In genomic region chr16:38711245-38711644, GRCm38 (mm10) we compare ENCODE assay signal across 8 mouse cellular contexts. TPM values are rescaled to one million over a fixed set of nuclear protein-coding genes. Genes with fewer than 3 reads are reported as not detected.
DNase-seq lines count a peak whose midpoint lies in the region; ATAC-seq and TF ChIP-seq lines count a peak whose summit lies in the region.

No protein-coding gene starts in this region.

- H3K4me3 ChIP-seq in kidney, postnatal 0 days (replicated peaks; ENCODE audit: low read depth, low read length): peak overlapping the region; percentile 77
- peak overlapping the region; percentile 69 for H3K4me3 ChIP-seq in embryonic facial prominence, embryonic 14.5 days (ENCODE audit: low read depth, low read length)
- H3K4me3 ChIP-seq in limb, embryonic 11.5 days (ENCODE audit: low read depth, low read length): no peak overlapping the region
- no peak overlapping the region for H3K4me3 ChIP-seq in neural tube, embryonic 12.5 days

- no peaks in the 10 kb centered on the region for H3K4me1 ChIP-seq in kidney, postnatal 0 days (replicated peaks; ENCODE audit: insufficient read depth, low read length)
- peaks cover 17% of the 10 kb centered on the region; the same call in 1 of the 2 replicates for H3K4me1 ChIP-seq in embryonic facial prominence, embryonic 14.5 days (ENCODE audit: control insufficient read depth, insufficient read depth, low read length)
- H3K4me1 ChIP-seq in limb, embryonic 11.5 days (ENCODE audit: control insufficient read depth, insufficient read depth, low read length): no peaks in the 10 kb centered on the region
- H3K4me1 ChIP-seq in neural tube, embryonic 12.5 days: peaks cover 6% of the 10 kb centered on the region

- no peak for TF ChIP-seq CTCF in kidney, postnatal 0 days (IDR thresholded peaks at IDR 0.05; ENCODE audit: low read depth)

- WGBS in kidney, postnatal 0 days: 34% methylated on average over 4 of the region's 4 CpGs
- 28% methylated on average over 4 of the region's 4 CpGs for whole genome bisulfite sequencing in embryonic facial prominence, embryonic 14.5 days
- 59% methylated on average over 4 of the region's 4 CpGs for WGBS in limb, embryonic 11.5 days
- 55% methylated on average over 4 of the region's 4 CpGs for WGBS in neural tube, embryonic 12.5 days

- peak overlapping the region; percentile 68; the same call in 1 of the 2 replicates for H3K9ac ChIP-seq in kidney, postnatal 0 days (ENCODE audit: low read depth, low read length)
- H3K9ac ChIP-seq in embryonic facial prominence, embryonic 14.5 days (ENCODE audit: low read depth, low read length): peak overlapping the region; percentile 86
- no peak overlapping the region for H3K9ac ChIP-seq in limb, embryonic 11.5 days (ENCODE audit: low read length)
- no peak overlapping the region for H3K9ac ChIP-seq in neural tube, embryonic 12.5 days

- H3K27ac ChIP-seq in kidney, postnatal 0 days: no peak overlapping the region
- H3K27ac ChIP-seq in embryonic facial prominence, embryonic 14.5 days (replicated peaks; ENCODE audit: low read depth, low read length): peak overlapping the region; percentile 95; the same call in 1 of the 2 replicates
- H3K27ac ChIP-seq in limb, embryonic 11.5 days (replicated peaks; ENCODE audit: low read depth, low read length): no peak overlapping the region
- no peak overlapping the region for H3K27ac ChIP-seq in neural tube, embryonic 12.5 days

- no peaks in the 10 kb centered on the region for H3K27me3 ChIP-seq in kidney, postnatal 0 days (ENCODE audit: insufficient read depth, low read length)
- H3K27me3 ChIP-seq in embryonic facial prominence, embryonic 14.5 days (replicated peaks; ENCODE audit: control insufficient read depth, insufficient read depth, low read length): no peaks in the 10 kb centered on the region
- H3K27me3 ChIP-seq in limb, embryonic 11.5 days (ENCODE audit: control insufficient read depth, insufficient read depth, low read length): no peaks in the 10 kb centered on the region
- H3K27me3 ChIP-seq in neural tube, embryonic 12.5 days (replicated peaks): no peaks in the 10 kb centered on the region

- no peak for ATAC-seq in kidney, postnatal 0 days (replicated peaks; ENCODE audit: low FRiP score, low read depth)
- no peak for ATAC-seq in embryonic facial prominence, embryonic 14.5 days (ENCODE audit: low read depth)
- no peak for ATAC-seq in limb, embryonic 11.5 days (ENCODE audit: insufficient number of reproducible peaks, low FRiP score, low TSS enrichment, low read depth)
- no peak for ATAC-seq in neural tube, embryonic 12.5 days (ENCODE audit: low FRiP score, low read depth)

- DNase-seq in kidney, postnatal 0 days (ENCODE audit: low spot score): no peak
- no peak for DNase-seq in kidney, postnatal 4 days
- DNase-seq in embryonic facial prominence, embryonic 14.5 days (ENCODE audit: low spot score): no peak
- no peak for DNase-seq in limb, embryonic 11.5 days (ENCODE audit: low spot score)
- DNase-seq in adrenal gland, postnatal 36 days: no peak
- DNase-seq in testis, postnatal 14 days (ENCODE audit: low spot score): no peak
- no peak for DNase-seq in urinary bladder, postnatal 25 days (ENCODE audit: low spot score)

- H3K36me3 ChIP-seq in kidney, postnatal 0 days (ENCODE audit: insufficient read depth, low read length): no peaks in the 10 kb centered on the region
- no peaks in the 10 kb centered on the region for H3K36me3 ChIP-seq in embryonic facial prominence, embryonic 14.5 days (ENCODE audit: control insufficient read depth, insufficient read depth, low read length)
- no peaks in the 10 kb centered on the region for H3K36me3 ChIP-seq in limb, embryonic 11.5 days (ENCODE audit: control insufficient read depth, insufficient read depth, low read length)
- H3K36me3 ChIP-seq in neural tube, embryonic 12.5 days: no peaks in the 10 kb centered on the region

- no peaks in the 10 kb centered on the region for H3K9me3 ChIP-seq in kidney, postnatal 0 days (replicated peaks; ENCODE audit: low read length)
- no peaks in the 10 kb centered on the region for H3K9me3 ChIP-seq in embryonic facial prominence, embryonic 14.5 days (ENCODE audit: control insufficient read depth, low read length)
- H3K9me3 ChIP-seq in limb, embryonic 11.5 days (ENCODE audit: control insufficient read depth, low read length): no peaks in the 10 kb centered on the region
- no peaks in the 10 kb centered on the region for H3K9me3 ChIP-seq in neural tube, embryonic 12.5 days

- H3K4me2 ChIP-seq in kidney, postnatal 0 days (ENCODE audit: low read length): peak overlapping the region; percentile 79
- peak overlapping the region; percentile 77 for H3K4me2 ChIP-seq in embryonic facial prominence, embryonic 14.5 days (ENCODE audit: low read depth, low read length)
- peak overlapping the region; percentile 75; the same call in 1 of the 2 replicates for H3K4me2 ChIP-seq in limb, embryonic 11.5 days (ENCODE audit: low read depth, severe bottlenecking)
- peak overlapping the region; percentile 92 for H3K4me2 ChIP-seq in neural tube, embryonic 12.5 days (replicated peaks)

RNA-seq across cellular contexts. Expression of gene Arhgap31, which starts 1.8 kb away (rescaled TPM):
- polyA plus RNA-seq in kidney, postnatal 0 days (2015; fragmentation: Nextera tagmentation; extraction: Ambion mirVana): 5.4 and 5.9 TPM in 2 replicates
- 17.3 and 17.6 TPM in 2 replicates for polyA plus RNA-seq in embryonic facial prominence, embryonic 14.5 days (2014; fragmentation: Nextera tagmentation; extraction: Ambion mirVana)
- polyA plus RNA-seq in limb, embryonic 11.5 days (2014; fragmentation: Nextera tagmentation; extraction: Ambion mirVana): 5.4 and 6.5 TPM in 2 replicates
- polyA plus RNA-seq in neural tube, embryonic 12.5 days (2016; fragmentation: Nextera tagmentation; extraction: Ambion mirVana): 8.7 and 10.1 TPM in 2 replicates
- total RNA-seq in adrenal gland, postnatal 36 days (2021): 10 to 100 TPM; 21.3 to 33.7 TPM

RNA-seq across cellular contexts. Expression of gene B4galt4, which starts 30.8 kb away (rescaled TPM):
- 28.8 and 29.9 TPM in 2 replicates for polyA plus RNA-seq in kidney, postnatal 0 days (2015; fragmentation: Nextera tagmentation; extraction: Ambion mirVana)
- 30.2 and 31.9 TPM in 2 replicates for polyA plus RNA-seq in embryonic facial prominence, embryonic 14.5 days (2014; fragmentation: Nextera tagmentation; extraction: Ambion mirVana)
- 26.8 and 27.8 TPM in 2 replicates for polyA plus RNA-seq in limb, embryonic 11.5 days (2014; fragmentation: Nextera tagmentation; extraction: Ambion mirVana)
- 20.7 and 21.4 TPM in 2 replicates for polyA plus RNA-seq in neural tube, embryonic 12.5 days (2016; fragmentation: Nextera tagmentation; extraction: Ambion mirVana)
- 10 to 100 TPM in 1 of 2 experiments, 1 to 10 TPM in 1; 9.0 to 13.0 TPM for total RNA-seq in adrenal gland, postnatal 36 days (2021)

Comparison
In these comparisons a context has a peak if more than half of its experiments do, and no peak if none do; other contexts are left out.
1. H3K4me3 ChIP-seq: peak in kidney, postnatal 0 days (single experiment) and embryonic facial prominence, embryonic 14.5 days (single experiment); none in limb, embryonic 11.5 days (single experiment) and neural tube, embryonic 12.5 days (single experiment).
2. H3K9ac ChIP-seq: peak in kidney, postnatal 0 days (single experiment) and embryonic facial prominence, embryonic 14.5 days (single experiment); none in limb, embryonic 11.5 days (single experiment) and neural tube, embryonic 12.5 days (single experiment).
3. Peak in every context shown above with its lines, with median percentiles within 50 percentile points of each other: H3K4me2 ChIP-seq.